Mouse (Mus musculus): ENCODE results near the gene Platr17.

GRCm38 (mm10) chr17:33908331-33909076 is 3.6 kb downstream of the Platr17 start:
- TF ChIP-seq ZMIZ1 (IDR thresholded peaks at IDR 0.05; ENCODE audit: low read depth, low read length), result no peak
- no peak for TF ChIP-seq POLR2AphosphoS2 (IDR thresholded peaks at IDR 0.05; ENCODE audit: low read depth, low read length)
- 0 out of 2 replicates have a peak, but pooled peaks have one; percentile 80 for TF ChIP-seq UBTF (IDR thresholded peaks at IDR 0.05; ENCODE audit: low read depth, low read length)
- no peak for TF ChIP-seq CTCF (conservative IDR thresholded peaks at IDR 0.05 in 1 of 2, IDR thresholded peaks at IDR 0.05 in 1 of 2; ENCODE audit: low read depth in 2 of 2, low read length in 2 of 2)
- TF ChIP-seq POLR2A (IDR thresholded peaks at IDR 0.05; ENCODE audit: low read depth, low read length), result no peak
- TF ChIP-seq SIN3A (IDR thresholded peaks at IDR 0.05; ENCODE audit: low read length), result peak; percentile 72
- no peak for TF ChIP-seq E2F4 (IDR thresholded peaks at IDR 0.05; ENCODE audit: insufficient replicate concordance, low read depth, low read length)
- no peak for TF ChIP-seq MAX (IDR thresholded peaks at IDR 0.05; ENCODE audit: low read length)
- no peak for TF ChIP-seq MAFK (IDR thresholded peaks at IDR 0.05; ENCODE audit: insufficient replicate concordance, low read length)

Measured in CH12.LX (cell line).